Mouse (Mus musculus) midbrain, embryonic 10.5 days (tissue): Measurements from ENCODE around the gene Efna5. TPM values are rescaled to one million over a fixed set of nuclear protein-coding genes. Genes with fewer than 3 reads are reported as not detected.
A peak's percentile ranks its signal among the peaks of the same experiment; 100 is the strongest.

Experiments used
- DNase-seq: peaks from one replicate; pipeline ENCODE4 v3.0.0-alpha.2; 2017; ENCODE audit warnings: low spot score
- H3K27ac ChIP-seq: fragments of 300-500 bp; sonication (generic); replicated peaks from 2 replicates; pipeline ENCODE4 v1.5.1; 2016; ENCODE audit warnings: mild to moderate bottlenecking
- H3K27me3 ChIP-seq: fragments of 300-500 bp; sonication (generic); 2 replicates; pipeline ENCODE4 v1.6.1; 2016; ENCODE audit warnings: low read depth, mild to moderate bottlenecking; ENCODE audit not compliant: poor library complexity, severe bottlenecking
- H3K36me3 ChIP-seq: fragments of 300-500 bp; sonication (generic); 2 replicates; pipeline ENCODE4 v1.6.1; 2016; ENCODE audit warnings: mild to moderate bottlenecking, moderate library complexity
- H3K4me1 ChIP-seq: fragments of 300-500 bp; sonication (generic); 2 replicates; pipeline ENCODE4 v1.6.1; 2016
- H3K4me3 ChIP-seq: fragments of 300-500 bp; sonication (generic); 2 replicates; pipeline ENCODE4 v1.5.1; 2016; ENCODE audit warnings: mild to moderate bottlenecking, moderate library complexity
- H3K9me3 ChIP-seq: fragments of 300-500 bp; sonication (generic); replicated peaks from 2 replicates; pipeline ENCODE4 v1.6.1; 2016; ENCODE audit warnings: mild to moderate bottlenecking
- WGBS: fragments of 180-500 bp; shearing (Covaris S2); methylation state at CpG from one replicate; pipeline ENCODE4 v1.1.7; 2016; 5-methylcytosine and 5-hydroxymethylcytosine counted together
- polyA plus RNA-seq: library from polyadenylated mRNA; unstranded; fragments of >200 nt; fragmentation: Nextera tagmentation; extraction: Ambion mirVana; gene quantifications from 2 replicates; pipeline ENCODE4 v1.2.1, GENCODE M21; 2016

Efna5 gene
- polyA plus RNA-seq, 1 experiment from 2014 or later: 58.8 TPM

- Histone ChIP-seq H3K9me3 (no peaks in the 10 kb centered on the region), H3K4me1 (peaks cover 55% of the 10 kb centered on the region), H3K36me3 (no peaks in the 10 kb centered on the region), H3K4me3 (no peak overlapping the region), H3K27me3 (no peaks in the 10 kb centered on the region), H3K27ac (no peak overlapping the region)
- no peak for DNase-seq
- WGBS: 71% methylated on average over 9 of the region's 9 CpGs
Observed at GRCm38 (mm10) chr17:62702020-62702814, 178.9 kb downstream of the Efna5 start.

GRCm38 (mm10) chr17:62700791-62701602, 180.1 kb downstream of the Efna5 start:
- Histone ChIP-seq H3K27ac (no peak overlapping the region; the same call in 1 of the 2 replicates), H3K4me1 (peaks cover 51% of the 10 kb centered on the region), H3K27me3 (no peaks in the 10 kb centered on the region), H3K4me3 (no peak overlapping the region), H3K9me3 (no peaks in the 10 kb centered on the region), H3K36me3 (0 out of 2 replicates have a peak, but pooled peaks cover 2% of the 10 kb centered on the region)
- WGBS: 67% methylated on average over 9 of the region's 9 CpGs
- DNase-seq: no peak

GRCm38 (mm10) chr17:62694958-62695437, 186.1 kb downstream of the Efna5 start:
- H3K36me3 ChIP-seq: 0 out of 2 replicates have a peak, but pooled peaks cover 2% of the 10 kb centered on the region
- H3K4me1 ChIP-seq: peaks cover 56% of the 10 kb centered on the region
- H3K27me3 ChIP-seq: no peaks in the 10 kb centered on the region
- H3K9me3 ChIP-seq: no peaks in the 10 kb centered on the region
- WGBS: 73% methylated on average over 9 of the region's 9 CpGs
- no peak overlapping the region for H3K4me3 ChIP-seq
- no peak overlapping the region for H3K27ac ChIP-seq
- no peak for DNase-seq

DNA sequence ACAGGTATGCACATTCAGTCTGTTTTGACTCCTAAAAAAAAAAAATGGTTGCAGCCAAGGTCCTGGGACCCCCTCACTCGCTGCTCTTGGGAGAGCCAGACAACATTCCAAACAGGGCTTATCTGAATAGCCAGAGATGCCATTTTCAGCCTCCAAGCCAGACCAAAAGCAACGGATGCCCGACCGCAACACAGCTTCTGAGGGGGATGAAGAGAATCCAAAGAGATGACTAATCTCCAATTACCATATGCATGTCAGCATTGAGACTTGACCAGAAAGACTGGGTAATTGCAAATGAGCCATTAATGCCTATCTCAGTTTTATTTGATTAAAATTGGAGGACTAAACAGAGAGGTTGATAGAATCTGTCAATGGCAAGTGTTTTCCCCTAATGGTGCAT, 188.9 kb downstream of the Efna5 start:
- H3K9me3 ChIP-seq: no peaks in the 10 kb centered on the region
- no peak overlapping the region for H3K27ac ChIP-seq
- no peak overlapping the region for H3K4me3 ChIP-seq
- WGBS: 26% methylated on average over 4 of the region's 4 CpGs
- no peak for DNase-seq
- H3K27me3 ChIP-seq: no peaks in the 10 kb centered on the region
- H3K4me1 ChIP-seq: peaks cover 58% of the 10 kb centered on the region
- 0 out of 2 replicates have a peak, but pooled peaks cover 2% of the 10 kb centered on the region for H3K36me3 ChIP-seq

DNA sequence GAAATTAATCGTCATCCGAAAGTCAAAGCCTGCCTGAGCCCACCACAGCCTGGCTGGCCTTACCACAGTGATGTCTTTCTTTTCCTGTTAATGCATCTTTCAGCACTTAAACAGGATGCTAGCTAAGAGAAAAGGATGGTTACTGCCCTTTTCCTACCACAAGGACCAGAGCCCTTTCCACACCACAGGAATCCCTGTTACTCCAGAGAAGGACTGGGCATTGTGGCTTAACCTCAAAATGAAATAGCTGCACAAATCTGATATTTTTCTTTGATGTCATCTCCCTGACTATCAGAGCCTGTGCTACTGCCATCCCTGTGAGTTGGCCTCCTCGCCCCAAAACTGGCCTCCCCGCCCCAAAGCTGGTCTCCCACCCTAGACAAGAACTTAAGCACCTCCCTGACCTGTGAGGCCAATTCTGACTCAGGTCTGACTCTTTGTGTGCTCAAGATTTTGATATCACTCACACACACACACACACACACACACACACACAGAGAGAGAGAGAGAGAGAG, 189.9 kb downstream of the Efna5 start:
- 82% methylated on average over 4 of the region's 4 CpGs for WGBS
- no peaks in the 10 kb centered on the region for H3K36me3 ChIP-seq
- H3K4me1 ChIP-seq: peaks cover 62% of the 10 kb centered on the region
- no peak for DNase-seq
- 0 out of 2 replicates have a peak overlapping the region, but pooled peaks have one; percentile 13 for H3K27ac ChIP-seq
- no peak overlapping the region for H3K4me3 ChIP-seq
- no peaks in the 10 kb centered on the region for H3K27me3 ChIP-seq
- H3K9me3 ChIP-seq: no peaks in the 10 kb centered on the region

- no peaks in the 10 kb centered on the region for H3K36me3 ChIP-seq
- H3K27me3 ChIP-seq: no peaks in the 10 kb centered on the region
- WGBS: 68% methylated on average over 8 of the region's 8 CpGs
- DNase-seq: no peak
- no peak overlapping the region for H3K4me3 ChIP-seq
- peaks cover 61% of the 10 kb centered on the region for H3K4me1 ChIP-seq
- H3K27ac ChIP-seq: no peak overlapping the region
- no peaks in the 10 kb centered on the region for H3K9me3 ChIP-seq
Observed at GRCm38 (mm10) chr17:62690256-62690655, 190.9 kb downstream of the Efna5 start.

GRCm38 (mm10) chr17:62689646-62690045, 191.5 kb downstream of the Efna5 start:
- H3K9me3 ChIP-seq: no peaks in the 10 kb centered on the region
- DNase-seq: no peak
- no peaks in the 10 kb centered on the region for H3K27me3 ChIP-seq
- no peaks in the 10 kb centered on the region for H3K36me3 ChIP-seq
- H3K4me1 ChIP-seq: peaks cover 60% of the 10 kb centered on the region
- H3K4me3 ChIP-seq: no peak overlapping the region
- no peak overlapping the region for H3K27ac ChIP-seq
- WGBS: 78% methylated on average over 4 of the region's 4 CpGs

GRCm38 (mm10) chr17:62687369-62687768, 193.7 kb downstream of the Efna5 start:
- H3K36me3 ChIP-seq: no peaks in the 10 kb centered on the region
- H3K27me3 ChIP-seq: no peaks in the 10 kb centered on the region
- H3K4me1 ChIP-seq: peaks cover 52% of the 10 kb centered on the region
- no peak overlapping the region for H3K27ac ChIP-seq
- H3K9me3 ChIP-seq: no peaks in the 10 kb centered on the region
- H3K4me3 ChIP-seq: no peak overlapping the region
- WGBS: 55% methylated on average over 6 of the region's 6 CpGs
- no peak for DNase-seq

DNA sequence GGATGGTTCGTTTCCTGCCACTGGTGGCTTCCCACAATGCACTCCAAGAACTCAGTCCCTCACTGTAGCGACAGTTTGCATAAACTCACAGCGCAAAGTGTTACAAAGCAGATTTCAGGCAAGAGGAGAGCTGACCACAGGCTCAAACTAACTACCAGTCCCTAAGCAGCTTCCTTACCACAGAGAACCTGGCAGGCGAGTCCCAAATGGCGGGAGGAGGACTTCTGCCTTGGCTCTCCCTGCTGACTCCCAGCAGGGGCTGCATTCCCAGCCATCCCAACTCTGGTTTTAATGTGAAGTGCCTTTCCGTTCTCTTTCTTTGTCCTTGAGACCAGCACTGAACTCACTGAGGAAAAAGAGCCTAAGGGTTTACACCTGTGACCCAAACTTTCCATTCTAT, 195.9 kb downstream of the Efna5 start:
- H3K27me3 ChIP-seq: no peaks in the 10 kb centered on the region
- no peak overlapping the region for H3K4me3 ChIP-seq
- DNase-seq: no peak
- H3K4me1 ChIP-seq: peaks cover 34% of the 10 kb centered on the region
- 57% methylated on average over 6 of the region's 6 CpGs for WGBS
- no peaks in the 10 kb centered on the region for H3K9me3 ChIP-seq
- no peaks in the 10 kb centered on the region for H3K36me3 ChIP-seq
- H3K27ac ChIP-seq: 0 out of 2 replicates have a peak overlapping the region, but pooled peaks have one; percentile 9

- H3K36me3 ChIP-seq: no peaks in the 10 kb centered on the region
- 94% methylated on average over 5 of the region's 5 CpGs for WGBS
Observed at GRCm38 (mm10) chr17:62683142-62683541, 198.0 kb downstream of the Efna5 start.

DNA sequence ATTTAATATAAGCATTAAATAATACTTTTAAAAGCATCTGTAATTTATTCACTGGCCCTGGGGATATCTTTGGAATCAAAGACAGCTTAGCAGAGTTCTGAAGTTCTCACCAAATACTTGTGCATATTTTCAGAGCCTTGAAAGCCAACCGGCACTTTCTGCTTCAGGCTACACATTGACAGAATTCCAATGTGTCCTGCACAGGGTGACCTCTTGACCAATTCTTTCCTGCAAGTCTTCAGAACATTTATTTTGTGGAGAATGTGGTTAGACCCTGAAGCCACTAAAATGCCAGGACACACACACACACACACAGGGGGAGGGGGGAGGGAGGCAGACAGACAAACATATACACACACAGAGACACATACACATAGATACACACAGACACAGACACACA, 199.4 kb downstream of the Efna5 start:
- no peaks in the 10 kb centered on the region for H3K27me3 ChIP-seq
- no peak overlapping the region for H3K4me3 ChIP-seq
- no peak overlapping the region for H3K27ac ChIP-seq
- H3K4me1 ChIP-seq: peaks cover 24% of the 10 kb centered on the region
- H3K36me3 ChIP-seq: no peaks in the 10 kb centered on the region
- no peaks in the 10 kb centered on the region for H3K9me3 ChIP-seq
- 64% methylated on average over 1 of the region's 1 CpGs for WGBS
- no peak for DNase-seq

More at GRCm38 (mm10) chr17:62683142-62683541, 198.0 kb downstream of the Efna5 start:
- Histone ChIP-seq H3K4me1 (peaks cover 22% of the 10 kb centered on the region), H3K27me3 (no peaks in the 10 kb centered on the region), H3K4me3 (no peak overlapping the region), H3K27ac (no peak overlapping the region), H3K9me3 (no peaks in the 10 kb centered on the region)
- no peak for DNase-seq

GRCm38 (mm10) chr17:62680737-62681136, 200.4 kb downstream of the Efna5 start:
- DNase-seq: no peak
- H3K27me3 ChIP-seq: no peaks in the 10 kb centered on the region
- H3K27ac ChIP-seq: no peak overlapping the region
- no peaks in the 10 kb centered on the region for H3K36me3 ChIP-seq
- no peak overlapping the region for H3K4me3 ChIP-seq
- 92% methylated on average over 1 of the region's 1 CpGs for WGBS
- H3K9me3 ChIP-seq: no peaks in the 10 kb centered on the region
- peaks cover 34% of the 10 kb centered on the region for H3K4me1 ChIP-seq
